Mouse (Mus musculus) E14TG2a.4 (cell line): ENCODE results near the gene Tcam1.

Experiments
- CTCF ChIP-seq: conservative IDR thresholded peaks from 2 replicates; pipeline ENCODE4 v1.5.1; 2014; ENCODE audit warnings: low read length
- NANOG ChIP-seq: IDR thresholded peaks from 2 replicates; pipeline ENCODE4 v1.6.1; 2014; ENCODE audit warnings: borderline replicate concordance, low read length, mixed read lengths
- POU5F1 ChIP-seq: IDR thresholded peaks from 2 replicates; pipeline ENCODE4 v1.6.1; 2014; ENCODE audit warnings: low read length, borderline replicate concordance

- TF ChIP-seq CTCF (no peak), POU5F1 (no peak), NANOG (no peak)
Measured at GRCm38 (mm10) chr11:106249326-106249725, 27.1 kb upstream of the Tcam1 start.
